ENCODE assay signal across 9 mouse cellular contexts in genomic region chr7:17025505-17025894, GRCm38 (mm10). TPM values are rescaled to one million over a fixed set of nuclear protein-coding genes. Genes with fewer than 3 reads are reported as not detected.
DNase-seq lines count a peak whose midpoint lies in the region; ATAC-seq and TF ChIP-seq lines count a peak whose summit lies in the region.
"Had no signal": no experiment of that assay in that cellular context is flagged by ENCODE, and none has a peak within 500 bp of the region (broad histone marks: within the 10 kb centered on the region; RNA-seq: fewer than 3 reads in every experiment).

No protein-coding gene starts in this region.

- H3K9ac ChIP-seq in heart, embryonic 14.5 days (ENCODE audit: low read length) = peak overlapping the region; percentile 51; the same call in 1 of the 2 replicates
- H3K9ac ChIP-seq in limb, embryonic 13.5 days = peak overlapping the region; percentile 87; the same call in 1 of the 2 replicates

- peak overlapping the region; percentile 68 for H3K4me2 ChIP-seq in heart, embryonic 14.5 days (ENCODE audit: low read length)
- peak overlapping the region; percentile 84 for H3K4me2 ChIP-seq in limb, embryonic 13.5 days (replicated peaks)

- H3K4me3 ChIP-seq in heart, embryonic 14.5 days (ENCODE audit: control insufficient read depth in 1 of 2, insufficient read depth in 1 of 2, low read depth in 1 of 2, low read length in 2 of 2) = no peak overlapping the region
- H3K4me3 ChIP-seq in cortical plate, adult 2 months (ENCODE audit: insufficient read depth, low read length) = peak overlapping the region; percentile 93
- H3K4me3 ChIP-seq in limb, embryonic 13.5 days = no peak overlapping the region

- no peak for DNase-seq in heart, adult 9 months (ENCODE audit: low spot score in 2 of 2)
- peak; percentile 66 for DNase-seq in A20 (ENCODE audit: low read depth, low spot score)
- DNase-seq in layer of hippocampus, postnatal 36 days = no peak
- DNase-seq in left cerebral cortex, adult 18-20 months (ENCODE audit: low spot score in 2 of 2) = no peak
- no peak for DNase-seq in frontal cortex, postnatal 36 days (ENCODE audit: low spot score in 2 of 2)
- DNase-seq: gastrocnemius, postnatal 25 days had no signal

- peaks cover 43 to 46% of the 10 kb centered on the region in 2 experiments for H3K4me1 ChIP-seq in heart, embryonic 14.5 days (ENCODE audit: control insufficient read depth in 2 of 2, insufficient read depth in 2 of 2, low read length in 2 of 2)
- H3K4me1 ChIP-seq in cortical plate, adult 2 months (ENCODE audit: control insufficient read depth, insufficient read depth, low read length) = peaks cover 15% of the 10 kb centered on the region
- H3K4me1 ChIP-seq in limb, embryonic 13.5 days = peaks cover 36% of the 10 kb centered on the region

- ATAC-seq in heart, embryonic 14.5 days (ENCODE audit: insufficient number of reproducible peaks, insufficient read depth, low FRiP score, low read depth) = no peak
- no peak for ATAC-seq in limb, embryonic 13.5 days (ENCODE audit: low FRiP score, low read depth)

- TF ChIP-seq CTCF in cortical plate, adult 2 months (IDR thresholded peaks at IDR 0.05; ENCODE audit: extremely low read depth, insufficient read depth, low read length) = no peak

- 46% methylated on average over 4 of the region's 4 CpGs for WGBS in heart, embryonic 14.5 days
- WGBS in limb, embryonic 13.5 days = 62% methylated on average over 4 of the region's 4 CpGs

- peak overlapping the region; percentile 23 to 65; a peak in 2 of 4 replicates for H3K27ac ChIP-seq in heart, embryonic 14.5 days (replicated peaks in 1 of 2; ENCODE audit: control insufficient read depth in 1 of 2, insufficient read depth in 1 of 2, low read depth in 2 of 2, low read length in 2 of 2)
- 0 out of 2 replicates have a peak overlapping the region, but pooled peaks have one; percentile 39 for H3K27ac ChIP-seq in cortical plate, adult 2 months (ENCODE audit: insufficient read depth, low read length)
- peak overlapping the region; percentile 39; the same call in 1 of the 2 replicates for H3K27ac ChIP-seq in limb, embryonic 13.5 days

- TF ChIP-seq POLR2A in cortical plate, adult 2 months (IDR thresholded peaks at IDR 0.05; ENCODE audit: extremely low read depth, insufficient read depth, low read length) = 0 out of 2 replicates have a peak, but pooled peaks have one; percentile 16

- no peaks in the 10 kb centered on the region for H3K9me3 ChIP-seq in heart, embryonic 14.5 days (ENCODE audit: control insufficient read depth, low read length)
- no peaks in the 10 kb centered on the region for H3K9me3 ChIP-seq in limb, embryonic 13.5 days

- H3K36me3 ChIP-seq in heart, embryonic 14.5 days (ENCODE audit: control insufficient read depth, insufficient read depth, low read length) = peaks cover 31% of the 10 kb centered on the region
- H3K36me3 ChIP-seq in limb, embryonic 13.5 days = peaks cover 43% of the 10 kb centered on the region

- no peaks in the 10 kb centered on the region for H3K27me3 ChIP-seq in heart, embryonic 14.5 days (ENCODE audit: control insufficient read depth, insufficient read depth, low read length)
- H3K27me3 ChIP-seq in limb, embryonic 13.5 days = no peaks in the 10 kb centered on the region

RNA-seq across cellular contexts. Expression of gene Ppp5c, which starts 2.2 kb away (rescaled TPM):
- 88.4 and 89.1 TPM in 2 replicates for polyA plus RNA-seq in heart, embryonic 14.5 days (2014; fragmentation: Nextera tagmentation; extraction: Ambion mirVana)
- 263 and 268 TPM in 2 replicates for polyA plus RNA-seq in cortical plate, adult 2 months (2012; rRNA removed)
- polyA plus RNA-seq in limb, embryonic 13.5 days (2015; fragmentation: Nextera tagmentation; extraction: Ambion mirVana) = 115 and 118 TPM in 2 replicates
- 100 to 1,000 TPM; 147 to 149 TPM for total RNA-seq in layer of hippocampus, postnatal 36 days (2021)
- 100 to 1,000 TPM; 147 to 181 TPM for total RNA-seq in left cerebral cortex, adult 18-20 months (2021)

RNA-seq across cellular contexts. Expression of gene Ccdc8, which starts 33.0 kb away (rescaled TPM):
- 21.9 and 26.8 TPM in 2 replicates for polyA plus RNA-seq in heart, embryonic 14.5 days (2014; fragmentation: Nextera tagmentation; extraction: Ambion mirVana)
- 1.8 and 1.9 TPM in 2 replicates for polyA plus RNA-seq in cortical plate, adult 2 months (2012; rRNA removed)
- 33.0 and 33.1 TPM in 2 replicates for polyA plus RNA-seq in limb, embryonic 13.5 days (2015; fragmentation: Nextera tagmentation; extraction: Ambion mirVana)
- total RNA-seq in layer of hippocampus, postnatal 36 days (2021) = 1 to 10 TPM; 2.2 to 2.8 TPM
- 1 to 10 TPM; 2.1 to 2.6 TPM for total RNA-seq in left cerebral cortex, adult 18-20 months (2021)

RNA-seq across cellular contexts. Expression of gene Hif3a, which starts 36.7 kb away (rescaled TPM):
- 43.7 and 51.6 TPM in 2 replicates for polyA plus RNA-seq in heart, embryonic 14.5 days (2014; fragmentation: Nextera tagmentation; extraction: Ambion mirVana)
- polyA plus RNA-seq in cortical plate, adult 2 months (2012; rRNA removed) = 3.3 and 4.0 TPM in 2 replicates
- polyA plus RNA-seq in limb, embryonic 13.5 days (2015; fragmentation: Nextera tagmentation; extraction: Ambion mirVana) = 12.9 and 14.9 TPM in 2 replicates
- total RNA-seq in layer of hippocampus, postnatal 36 days (2021) = 10 to 100 TPM in 1 of 2 experiments, 1 to 10 TPM in 1; 4.3 to 14.4 TPM
- 1 to 10 TPM; 3.1 to 3.2 TPM for total RNA-seq in left cerebral cortex, adult 18-20 months (2021)

RNA-seq across cellular contexts. Expression of gene Gm42372, which starts 42.6 kb away (rescaled TPM):
- 0.08 and 0.12 TPM in 2 replicates for polyA plus RNA-seq in heart, embryonic 14.5 days (2014; fragmentation: Nextera tagmentation; extraction: Ambion mirVana)
- polyA plus RNA-seq in cortical plate, adult 2 months (2012; rRNA removed) = 38.9 and 42.5 TPM in 2 replicates
- 0.27 and 0.31 TPM in 2 replicates for polyA plus RNA-seq in limb, embryonic 13.5 days (2015; fragmentation: Nextera tagmentation; extraction: Ambion mirVana)
- total RNA-seq in layer of hippocampus, postnatal 36 days (2021) = 10 to 100 TPM; 55.2 to 56.6 TPM
- total RNA-seq in left cerebral cortex, adult 18-20 months (2021) = 10 to 100 TPM; 61.0 to 65.7 TPM
- total RNA-seq: gastrocnemius, postnatal 25 days had no signal

RNA-seq across cellular contexts. Expression of gene Psg16, which starts 48.3 kb away (rescaled TPM):
- 0.16 and 0.23 TPM in 2 replicates for polyA plus RNA-seq in heart, embryonic 14.5 days (2014; fragmentation: Nextera tagmentation; extraction: Ambion mirVana)
- polyA plus RNA-seq in cortical plate, adult 2 months (2012; rRNA removed) = 2.9 and 3.0 TPM in 2 replicates
- polyA plus RNA-seq in limb, embryonic 13.5 days (2015; fragmentation: Nextera tagmentation; extraction: Ambion mirVana) = 0.06 and 0.17 TPM in 2 replicates
- total RNA-seq in layer of hippocampus, postnatal 36 days (2021) = 1 to 10 TPM; 3.0 to 3.8 TPM
- total RNA-seq in left cerebral cortex, adult 18-20 months (2021) = 1 to 10 TPM; 5.3 to 5.8 TPM
